Mouse (Mus musculus): ENCODE measurements around the gene Gm49384. TPM values are rescaled to one million over a fixed set of nuclear protein-coding genes. Genes with fewer than 3 reads are reported as not detected.

Gene Gm49384
- polyA plus RNA-seq, 1 experiment from 2014 or later: 18.4 TPM

DNA sequence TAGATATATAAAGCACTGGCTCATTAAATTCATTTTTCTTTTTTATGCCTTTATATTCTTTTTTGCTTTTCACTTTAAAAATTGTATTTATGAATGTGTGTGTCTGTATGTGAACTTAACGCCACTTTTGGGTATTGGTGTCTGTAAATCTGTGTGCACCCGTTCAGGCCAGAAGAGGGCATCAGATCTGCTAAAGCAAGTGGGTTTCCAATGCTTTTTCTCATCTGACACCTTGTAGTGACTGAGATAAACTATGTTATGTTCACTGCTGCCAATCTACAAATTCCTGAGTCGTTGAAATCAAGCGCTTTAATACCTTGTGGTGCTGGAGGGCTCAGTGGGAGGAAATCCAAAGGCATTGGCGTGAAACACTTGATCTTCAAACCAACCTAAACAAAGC lies 7.0 kb upstream of the Gm49384 start:
- Histone ChIP-seq H3K9ac (ENCODE audit: low read depth, low read length) (no peak overlapping the region), H3K27ac (replicated peaks; ENCODE audit: low read depth, low read length) (no peak overlapping the region), H3K9me3 (ENCODE audit: control insufficient read depth, low read length) (no peaks in the 10 kb centered on the region), H3K4me1 (ENCODE audit: control insufficient read depth, insufficient read depth, low read length) (no peaks in the 10 kb centered on the region), H3K36me3 (ENCODE audit: control insufficient read depth, insufficient read depth, low read length) (peaks cover 76% of the 10 kb centered on the region), H3K4me3 (ENCODE audit: low read depth, low read length) (no peak overlapping the region), H3K27me3 (replicated peaks; ENCODE audit: control insufficient read depth, insufficient read depth, low read length) (no peaks in the 10 kb centered on the region), H3K4me2 (ENCODE audit: low read depth, low read length) (no peak overlapping the region)
- WGBS: 79% methylated on average over 5 of the region's 5 CpGs
- DNase-seq (ENCODE audit: low spot score): peak; percentile 27
- ATAC-seq (ENCODE audit: low read depth): no peak

DNA sequence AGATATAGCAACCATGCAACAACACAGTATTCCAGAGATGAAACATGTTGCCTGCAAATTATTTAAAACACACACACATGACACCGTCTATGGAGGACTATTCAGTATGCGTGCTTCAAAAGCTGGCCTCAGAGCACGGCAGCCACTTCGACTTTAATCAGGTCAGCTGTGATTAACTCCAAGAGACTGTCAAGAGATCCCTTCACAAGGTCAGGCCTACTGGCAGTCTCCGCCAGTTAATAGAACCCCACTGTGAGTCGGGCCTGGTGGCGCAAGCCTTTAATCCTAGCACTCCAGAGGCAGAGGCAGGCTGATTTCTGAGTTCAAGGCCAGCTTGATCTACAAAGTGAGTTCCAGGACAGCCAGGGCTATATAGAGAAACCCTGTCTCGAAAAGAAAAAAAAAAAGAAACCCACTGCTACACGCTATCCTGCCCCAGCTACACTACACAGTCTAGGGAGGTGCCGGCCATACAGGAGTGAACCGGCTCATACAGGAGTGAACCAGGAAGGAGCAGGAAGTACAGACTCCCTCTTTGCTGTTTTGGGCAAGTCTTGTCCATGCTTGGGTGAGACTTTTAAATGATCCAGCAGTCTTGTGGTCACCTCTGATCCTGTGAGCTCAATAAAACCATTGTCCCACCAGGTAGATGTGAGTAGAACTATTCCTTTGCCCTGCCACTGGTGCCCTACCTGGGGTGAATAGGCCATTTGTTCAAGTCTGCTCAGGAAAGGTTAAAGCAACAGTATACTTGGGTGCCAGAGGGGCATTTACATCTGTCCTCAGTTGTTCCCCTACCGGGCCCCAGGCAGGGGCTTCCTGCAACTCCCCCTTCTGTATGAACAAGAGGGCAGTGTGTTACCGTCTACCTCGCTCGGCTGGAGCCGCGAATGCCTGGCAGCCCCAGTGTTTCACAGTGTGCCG lies 6.3 kb upstream of the Gm49384 start:
- no peak overlapping the region for H3K9ac ChIP-seq (ENCODE audit: low read depth, low read length)
- 82% methylated on average over 18 of the region's 18 CpGs for WGBS
- no peak overlapping the region for H3K4me3 ChIP-seq (ENCODE audit: low read depth, low read length)
- no peaks in the 10 kb centered on the region for H3K27me3 ChIP-seq (replicated peaks; ENCODE audit: control insufficient read depth, insufficient read depth, low read length)
- no peaks in the 10 kb centered on the region for H3K9me3 ChIP-seq (ENCODE audit: control insufficient read depth, low read length)
- DNase-seq (ENCODE audit: low spot score): peak; percentile 22
- H3K4me1 ChIP-seq (ENCODE audit: control insufficient read depth, insufficient read depth, low read length): no peaks in the 10 kb centered on the region
- no peak overlapping the region for H3K27ac ChIP-seq (replicated peaks; ENCODE audit: low read depth, low read length)
- no peak overlapping the region for H3K4me2 ChIP-seq (ENCODE audit: low read depth, low read length)
- ATAC-seq (ENCODE audit: low read depth): peak; percentile 76
- peaks cover 73% of the 10 kb centered on the region for H3K36me3 ChIP-seq (ENCODE audit: control insufficient read depth, insufficient read depth, low read length)

DNA sequence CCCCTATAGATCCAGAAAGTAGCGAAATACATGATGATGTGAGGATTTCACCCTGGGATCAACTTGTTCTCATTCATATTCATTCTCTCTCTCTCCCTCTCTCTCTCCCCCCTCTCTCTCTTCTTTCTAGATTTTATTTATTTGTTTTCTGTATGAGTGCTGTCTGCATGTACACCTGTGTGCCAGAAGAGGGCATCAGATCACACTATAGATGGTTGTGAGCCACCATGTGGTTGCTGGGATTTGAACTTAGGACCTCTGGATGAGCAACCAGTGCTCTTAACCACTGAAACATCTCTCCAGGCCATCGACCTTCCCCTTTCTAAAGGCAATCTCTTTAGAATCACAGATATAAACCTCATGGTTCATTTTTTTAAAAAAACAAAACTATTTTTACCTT lies 4.5 kb upstream of the Gm49384 start:
- no peaks in the 10 kb centered on the region for H3K4me1 ChIP-seq (ENCODE audit: control insufficient read depth, insufficient read depth, low read length)
- DNase-seq (ENCODE audit: low spot score): no peak
- no peak overlapping the region for H3K4me2 ChIP-seq (ENCODE audit: low read depth, low read length)
- no peak for ATAC-seq (ENCODE audit: low read depth)
- no peak overlapping the region for H3K4me3 ChIP-seq (ENCODE audit: low read depth, low read length)
- H3K9ac ChIP-seq (ENCODE audit: low read depth, low read length): no peak overlapping the region
- no peak overlapping the region for H3K27ac ChIP-seq (replicated peaks; ENCODE audit: low read depth, low read length)
- H3K36me3 ChIP-seq (ENCODE audit: control insufficient read depth, insufficient read depth, low read length): peaks cover 62% of the 10 kb centered on the region
- no peaks in the 10 kb centered on the region for H3K9me3 ChIP-seq (ENCODE audit: control insufficient read depth, low read length)
- no peaks in the 10 kb centered on the region for H3K27me3 ChIP-seq (replicated peaks; ENCODE audit: control insufficient read depth, insufficient read depth, low read length)
- 89% methylated on average over 2 of the region's 2 CpGs for WGBS

DNA sequence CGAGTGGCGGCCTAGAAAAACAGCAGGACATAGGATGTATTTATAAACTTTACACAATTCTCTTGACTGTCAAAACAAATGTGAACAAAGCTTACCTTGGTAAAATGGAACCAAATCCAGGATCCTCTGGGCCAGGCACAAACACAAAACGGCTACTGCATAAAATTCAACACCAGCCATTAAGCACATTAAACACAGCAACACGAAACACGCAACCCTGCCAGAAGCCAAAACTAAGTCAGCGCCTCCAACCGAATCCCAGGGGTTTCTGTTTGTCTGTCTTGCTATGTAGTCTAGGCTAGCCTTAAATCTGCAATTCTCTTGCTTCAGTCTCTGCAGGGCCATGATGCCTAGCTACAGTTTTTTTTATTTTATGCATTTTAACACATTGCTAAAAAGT lies 3.9 kb upstream of the Gm49384 start:
- H3K4me3 ChIP-seq (ENCODE audit: low read depth, low read length): no peak overlapping the region
- H3K27ac ChIP-seq (replicated peaks; ENCODE audit: low read depth, low read length): no peak overlapping the region
- DNase-seq (ENCODE audit: low spot score): no peak
- H3K36me3 ChIP-seq (ENCODE audit: control insufficient read depth, insufficient read depth, low read length): peaks cover 63% of the 10 kb centered on the region
- 92% methylated on average over 7 of the region's 7 CpGs for WGBS
- H3K27me3 ChIP-seq (replicated peaks; ENCODE audit: control insufficient read depth, insufficient read depth, low read length): no peaks in the 10 kb centered on the region
- ATAC-seq (ENCODE audit: low read depth): no peak
- no peaks in the 10 kb centered on the region for H3K9me3 ChIP-seq (ENCODE audit: control insufficient read depth, low read length)
- no peak overlapping the region for H3K4me2 ChIP-seq (ENCODE audit: low read depth, low read length)
- H3K9ac ChIP-seq (ENCODE audit: low read depth, low read length): no peak overlapping the region
- no peaks in the 10 kb centered on the region for H3K4me1 ChIP-seq (ENCODE audit: control insufficient read depth, insufficient read depth, low read length)

DNA sequence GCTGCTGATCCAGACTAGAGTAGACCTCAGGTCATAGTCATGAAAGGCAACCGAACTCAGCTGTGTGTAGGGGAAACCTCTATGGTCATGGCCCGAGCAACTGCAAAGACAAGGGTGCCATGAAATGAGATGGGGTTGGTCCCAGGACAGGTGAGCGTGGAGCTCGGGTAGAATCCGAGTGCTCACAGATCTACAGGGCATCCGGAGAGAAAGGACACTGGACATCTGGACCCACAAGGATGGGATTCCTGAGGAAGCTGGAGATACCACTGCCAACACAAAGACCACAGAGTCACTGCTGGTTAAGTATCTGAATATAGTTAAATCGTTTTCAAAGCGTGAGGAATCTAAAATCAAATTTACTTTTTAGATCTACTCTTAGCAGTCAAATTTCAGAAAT lies 3.3 kb upstream of the Gm49384 start:
- no peak overlapping the region for H3K4me2 ChIP-seq (ENCODE audit: low read depth, low read length)
- no peaks in the 10 kb centered on the region for H3K4me1 ChIP-seq (ENCODE audit: control insufficient read depth, insufficient read depth, low read length)
- peaks cover 64% of the 10 kb centered on the region for H3K36me3 ChIP-seq (ENCODE audit: control insufficient read depth, insufficient read depth, low read length)
- H3K27me3 ChIP-seq (replicated peaks; ENCODE audit: control insufficient read depth, insufficient read depth, low read length): no peaks in the 10 kb centered on the region
- ATAC-seq (ENCODE audit: low read depth): no peak
- no peak overlapping the region for H3K27ac ChIP-seq (replicated peaks; ENCODE audit: low read depth, low read length)
- 93% methylated on average over 8 of the region's 8 CpGs for WGBS
- no peak for DNase-seq (ENCODE audit: low spot score)
- no peaks in the 10 kb centered on the region for H3K9me3 ChIP-seq (ENCODE audit: control insufficient read depth, low read length)
- H3K9ac ChIP-seq (ENCODE audit: low read depth, low read length): no peak overlapping the region
- no peak overlapping the region for H3K4me3 ChIP-seq (ENCODE audit: low read depth, low read length)

DNA sequence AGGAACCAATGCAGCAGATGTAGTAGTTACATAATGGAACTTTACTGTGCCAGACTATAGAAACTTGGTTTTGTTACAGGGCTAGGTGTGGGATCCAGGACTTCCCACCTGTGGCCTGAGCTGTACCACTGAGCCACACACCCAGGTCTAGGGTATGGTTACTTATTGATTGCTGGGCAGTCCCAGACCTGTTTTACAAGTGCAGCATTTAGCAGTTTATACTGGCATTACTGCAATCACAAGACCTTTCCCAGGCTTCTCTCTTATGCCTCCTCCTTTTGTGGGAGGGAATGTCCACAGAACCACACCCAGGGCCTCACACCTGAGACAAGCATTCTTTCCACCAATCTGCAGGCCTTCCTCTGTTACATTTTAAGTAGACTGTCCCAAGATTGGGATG lies 5.1 kb downstream of the Gm49384 start:
- DNase-seq (ENCODE audit: low spot score) (no peak), ATAC-seq (ENCODE audit: low read depth) (no peak)
- H3K9ac ChIP-seq (ENCODE audit: low read depth, low read length): no peak overlapping the region
- peak overlapping the region; percentile 78 for H3K4me2 ChIP-seq (ENCODE audit: low read depth, low read length)
- peaks cover 42% of the 10 kb centered on the region for H3K36me3 ChIP-seq (ENCODE audit: control insufficient read depth, insufficient read depth, low read length)
- no peaks in the 10 kb centered on the region for H3K9me3 ChIP-seq (ENCODE audit: control insufficient read depth, low read length)
- peaks cover 21% of the 10 kb centered on the region for H3K4me1 ChIP-seq (ENCODE audit: control insufficient read depth, insufficient read depth, low read length)
- H3K27ac ChIP-seq (replicated peaks; ENCODE audit: low read depth, low read length): no peak overlapping the region
- H3K4me3 ChIP-seq (ENCODE audit: low read depth, low read length): peak overlapping the region; percentile 95
- no peaks in the 10 kb centered on the region for H3K27me3 ChIP-seq (replicated peaks; ENCODE audit: control insufficient read depth, insufficient read depth, low read length)

DNA sequence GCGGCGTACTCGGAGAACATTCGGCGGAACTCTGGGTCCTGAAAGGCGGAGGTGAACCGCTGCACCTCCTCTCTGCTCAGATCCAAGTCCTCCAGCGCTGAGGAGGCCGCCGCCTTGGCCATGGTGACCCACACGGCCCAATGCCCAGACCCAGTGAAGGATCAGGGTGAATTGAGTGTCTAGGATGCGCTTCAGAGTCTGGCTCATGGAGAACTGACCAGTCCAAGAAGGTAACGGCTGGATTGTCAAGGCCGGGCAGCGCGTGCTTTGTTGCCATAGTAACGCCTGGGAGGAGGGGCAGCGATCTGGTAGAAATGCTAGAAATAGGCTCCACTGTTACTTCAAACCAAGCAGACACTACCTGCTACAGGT lies 5.9 kb downstream of the Gm49384 start, which contains the start of gene Dnaaf2:
Dnaaf2 (minus strand) TSS at position 266 of the 372 bp plus-strand sequence.
- Histone ChIP-seq H3K27ac (replicated peaks; ENCODE audit: low read depth, low read length) (peak within 1 kb of the TSS; percentile 91), H3K4me1 (ENCODE audit: control insufficient read depth, insufficient read depth, low read length) (peaks cover 21% of the 10 kb centered on the region), H3K27me3 (replicated peaks; ENCODE audit: control insufficient read depth, insufficient read depth, low read length) (no peaks in the 10 kb centered on the region), H3K4me3 (ENCODE audit: low read depth, low read length) (peak within 1 kb of the TSS; percentile 95), H3K9me3 (ENCODE audit: control insufficient read depth, low read length) (no peaks in the 10 kb centered on the region), H3K4me2 (ENCODE audit: low read depth, low read length) (peak within 1 kb of the TSS; percentile 78), H3K36me3 (ENCODE audit: control insufficient read depth, insufficient read depth, low read length) (peaks cover 34% of the 10 kb centered on the region), H3K9ac (ENCODE audit: low read depth, low read length) (peak within 1 kb of the TSS; percentile 86)
- WGBS: under 1% methylated on average over 18 of the region's 18 CpGs
- DNase-seq (ENCODE audit: low spot score) (peak; percentile 69), ATAC-seq (ENCODE audit: low read depth) (peak; percentile 20)

DNA sequence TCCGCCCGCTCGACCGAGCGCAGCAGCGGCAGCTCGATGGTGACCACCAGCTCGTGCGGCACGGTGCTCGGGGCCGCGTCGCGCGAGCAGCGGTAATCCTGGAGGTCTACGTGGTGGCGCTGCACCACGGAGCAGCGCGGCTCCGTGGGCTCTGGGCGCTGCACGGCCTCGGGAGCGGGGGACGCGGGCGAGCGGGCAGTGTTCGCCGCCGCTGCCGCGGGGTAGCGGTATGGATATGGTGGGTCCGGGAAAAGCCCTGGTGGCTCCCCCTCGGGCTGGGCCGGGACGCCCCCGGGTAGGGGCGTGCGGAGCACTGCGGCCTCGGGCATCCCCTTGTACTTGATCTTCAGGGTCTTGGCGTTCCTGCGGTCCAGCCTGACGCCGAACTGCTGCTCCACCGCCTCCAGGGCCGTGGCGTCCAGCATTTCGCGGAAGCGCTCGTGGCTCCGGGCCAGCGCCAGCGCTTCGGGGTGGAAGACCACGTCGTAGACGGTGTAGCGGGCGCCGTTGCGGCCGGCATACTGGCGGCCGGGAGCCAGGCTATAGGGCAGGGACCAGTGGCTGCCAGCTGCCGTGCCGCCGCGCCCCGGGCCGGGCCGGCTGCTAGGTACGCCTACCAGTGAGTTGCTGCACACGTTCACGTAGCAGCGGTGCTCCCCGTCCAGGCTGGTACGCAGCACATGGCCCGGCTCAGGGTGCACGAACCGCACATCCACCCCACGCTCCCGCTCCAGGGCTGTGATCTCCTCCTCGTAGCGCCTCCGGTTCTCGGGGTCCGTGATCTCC lies 6.5 kb downstream of the Gm49384 start:
- Histone ChIP-seq H3K4me1 (ENCODE audit: control insufficient read depth, insufficient read depth, low read length) (peaks cover 21% of the 10 kb centered on the region), H3K27ac (replicated peaks; ENCODE audit: low read depth, low read length) (peak overlapping the region; percentile 91), H3K27me3 (replicated peaks; ENCODE audit: control insufficient read depth, insufficient read depth, low read length) (no peaks in the 10 kb centered on the region), H3K36me3 (ENCODE audit: control insufficient read depth, insufficient read depth, low read length) (peaks cover 31% of the 10 kb centered on the region), H3K9me3 (ENCODE audit: control insufficient read depth, low read length) (no peaks in the 10 kb centered on the region), H3K4me3 (ENCODE audit: low read depth, low read length) (peak overlapping the region; percentile 95), H3K4me2 (ENCODE audit: low read depth, low read length) (peak overlapping the region; percentile 78), H3K9ac (ENCODE audit: low read depth, low read length) (peak overlapping the region; percentile 86)
- ATAC-seq (ENCODE audit: low read depth) (peak; percentile 73), DNase-seq (ENCODE audit: low spot score) (peak; percentile 45)
- 1% methylated on average over 20 of the region's 94 CpGs for WGBS
